ENCODE assay signal across 11 mouse cellular contexts in the genomic region with DNA sequence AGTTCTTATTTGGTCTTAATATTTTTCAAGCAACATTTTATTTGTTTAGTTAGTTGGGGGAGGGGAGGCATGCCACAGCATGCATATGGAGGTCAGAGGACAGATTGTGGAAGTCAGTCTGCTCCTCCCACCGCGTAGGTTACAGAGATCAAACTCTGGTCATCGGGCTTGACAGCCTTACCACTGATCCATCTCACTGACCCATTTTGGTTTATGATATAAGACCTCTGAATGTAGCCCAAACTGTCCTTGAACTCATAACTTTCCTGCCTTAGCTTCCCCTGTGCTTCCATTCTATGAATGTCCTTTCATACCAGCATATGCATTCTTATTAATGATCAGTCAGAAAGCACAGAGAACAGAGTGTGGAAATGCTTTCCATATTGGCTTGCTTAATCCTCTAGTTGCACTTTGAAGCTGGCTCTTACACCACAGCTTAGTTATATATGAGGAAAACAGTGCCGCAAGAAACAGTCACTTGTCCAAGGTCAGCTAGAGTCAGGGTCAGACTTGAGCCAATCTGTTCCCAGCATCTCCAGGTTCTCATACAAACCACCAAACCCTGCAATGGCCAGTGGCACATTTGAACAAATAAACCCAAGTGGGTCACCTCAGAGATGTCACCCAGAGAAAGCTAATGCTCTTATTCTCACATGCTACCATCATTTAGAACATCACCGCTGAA.
DNase-seq lines count a peak whose midpoint lies in the region; ATAC-seq lines count a peak whose summit lies in the region.
"Had no signal": no experiment of that assay in that cellular context is flagged by ENCODE, and none has a peak within 500 bp of the region (broad histone marks: within the 10 kb centered on the region; RNA-seq: fewer than 3 reads in every experiment).

No protein-coding gene starts in this region.

- no peaks in the 10 kb centered on the region for H3K36me3 ChIP-seq in hindbrain, embryonic 12.5 days
- H3K36me3 ChIP-seq in hindbrain, embryonic 10.5 days: no peaks in the 10 kb centered on the region
- no peaks in the 10 kb centered on the region for H3K36me3 ChIP-seq in forebrain, embryonic 14.5 days (ENCODE audit: control insufficient read depth, insufficient read depth, low read length)
- H3K36me3 ChIP-seq in midbrain, embryonic 14.5 days (ENCODE audit: control insufficient read depth, insufficient read depth, low read length): no peaks in the 10 kb centered on the region
- H3K36me3 ChIP-seq: limb, embryonic 13.5 days had no signal

- 86% methylated on average over 5 of the region's 5 CpGs for WGBS in hindbrain, embryonic 12.5 days
- 85% methylated on average over 5 of the region's 5 CpGs for WGBS in hindbrain, embryonic 10.5 days
- 92% methylated on average over 5 of the region's 5 CpGs for WGBS in forebrain, embryonic 14.5 days
- 88% methylated on average over 5 of the region's 5 CpGs for WGBS in midbrain, embryonic 14.5 days

- no peak for ATAC-seq in hindbrain, embryonic 12.5 days (ENCODE audit: low FRiP score)
- no peak for ATAC-seq in forebrain, embryonic 14.5 days
- no peak for ATAC-seq in midbrain, embryonic 14.5 days (ENCODE audit: low FRiP score, low TSS enrichment)

- no peak for DNase-seq in hindbrain, embryonic 10.5 days (ENCODE audit: low spot score)
- DNase-seq in adrenal gland, postnatal 36 days: peak; percentile 31 to 33
- DNase-seq in forebrain, embryonic 14.5 days (ENCODE audit: low spot score): no peak
- DNase-seq in midbrain, embryonic 14.5 days: no peak
- no peak for DNase-seq in right cerebral cortex, postnatal 10 days (ENCODE audit: low spot score in 2 of 2)
- DNase-seq in frontal cortex, postnatal 36 days (ENCODE audit: low spot score in 2 of 2): no peak
- DNase-seq in thymus, postnatal 14 days: no peak
- DNase-seq: gastrocnemius, postnatal 14 days; right cerebral cortex, postnatal 14 days had no signal

- 0 out of 2 replicates have a peak overlapping the region, but pooled peaks have one; percentile 30 for H3K27ac ChIP-seq in hindbrain, embryonic 12.5 days
- no peak overlapping the region for H3K27ac ChIP-seq in hindbrain, embryonic 10.5 days
- H3K27ac ChIP-seq in forebrain, embryonic 14.5 days (ENCODE audit: low read depth, low read length): peak overlapping the region; percentile 91
- H3K27ac ChIP-seq in midbrain, embryonic 14.5 days (replicated peaks; ENCODE audit: low read depth, low read length): peak overlapping the region; percentile 86
- H3K27ac ChIP-seq: limb, embryonic 13.5 days had no signal

- H3K4me3 ChIP-seq in hindbrain, embryonic 12.5 days: no peak overlapping the region
- H3K4me3 ChIP-seq in hindbrain, embryonic 10.5 days: no peak overlapping the region
- H3K4me3 ChIP-seq in forebrain, embryonic 14.5 days (ENCODE audit: low read depth, low read length): peak overlapping the region; percentile 31
- peak overlapping the region; percentile 39 for H3K4me3 ChIP-seq in midbrain, embryonic 14.5 days (replicated peaks; ENCODE audit: low read depth, low read length)
- H3K4me3 ChIP-seq: limb, embryonic 13.5 days had no signal

- no peaks in the 10 kb centered on the region for H3K9me3 ChIP-seq in hindbrain, embryonic 12.5 days (replicated peaks)
- no peaks in the 10 kb centered on the region for H3K9me3 ChIP-seq in hindbrain, embryonic 10.5 days
- H3K9me3 ChIP-seq in forebrain, embryonic 14.5 days (replicated peaks; ENCODE audit: control insufficient read depth, low read length): no peaks in the 10 kb centered on the region
- no peaks in the 10 kb centered on the region for H3K9me3 ChIP-seq in midbrain, embryonic 14.5 days (ENCODE audit: control insufficient read depth, low read length)
- H3K9me3 ChIP-seq: limb, embryonic 13.5 days had no signal

- peak overlapping the region; percentile 51 for H3K4me2 ChIP-seq in hindbrain, embryonic 12.5 days (replicated peaks)
- peak overlapping the region; percentile 57 for H3K4me2 ChIP-seq in forebrain, embryonic 14.5 days (ENCODE audit: low read length)
- peak overlapping the region; percentile 60 for H3K4me2 ChIP-seq in midbrain, embryonic 14.5 days (ENCODE audit: low read length)
- H3K4me2 ChIP-seq: limb, embryonic 13.5 days had no signal

- peaks cover 31% of the 10 kb centered on the region for H3K4me1 ChIP-seq in hindbrain, embryonic 12.5 days
- peaks cover 34% of the 10 kb centered on the region for H3K4me1 ChIP-seq in hindbrain, embryonic 10.5 days (replicated peaks)
- H3K4me1 ChIP-seq in forebrain, embryonic 14.5 days (ENCODE audit: control insufficient read depth, insufficient read depth, low read length): peaks cover 17% of the 10 kb centered on the region
- peaks cover 32% of the 10 kb centered on the region for H3K4me1 ChIP-seq in midbrain, embryonic 14.5 days (ENCODE audit: control insufficient read depth, insufficient read depth, low read length)

- no peaks in the 10 kb centered on the region for H3K27me3 ChIP-seq in hindbrain, embryonic 12.5 days
- H3K27me3 ChIP-seq in hindbrain, embryonic 10.5 days (ENCODE audit: insufficient read depth, poor library complexity, severe bottlenecking): no peaks in the 10 kb centered on the region
- no peaks in the 10 kb centered on the region for H3K27me3 ChIP-seq in forebrain, embryonic 14.5 days (replicated peaks; ENCODE audit: control insufficient read depth, insufficient read depth, low read length)
- H3K27me3 ChIP-seq in midbrain, embryonic 14.5 days (ENCODE audit: control insufficient read depth, insufficient read depth, low read length): no peaks in the 10 kb centered on the region
- H3K27me3 ChIP-seq: limb, embryonic 13.5 days had no signal

- no peak overlapping the region for H3K9ac ChIP-seq in hindbrain, embryonic 12.5 days
- peak overlapping the region; percentile 47 for H3K9ac ChIP-seq in forebrain, embryonic 14.5 days (ENCODE audit: low read length)
- peak overlapping the region; percentile 57; the same call in 1 of the 2 replicates for H3K9ac ChIP-seq in midbrain, embryonic 14.5 days (replicated peaks; ENCODE audit: low read length)
- H3K9ac ChIP-seq: limb, embryonic 13.5 days had no signal

Comparison
In these comparisons a context has a peak if more than half of its experiments do, and no peak if none do; other contexts are left out.
1. H3K4me3 ChIP-seq: peak in forebrain, embryonic 14.5 days (single experiment) and midbrain, embryonic 14.5 days (single experiment); none in hindbrain, embryonic 12.5 days (single experiment) and hindbrain, embryonic 10.5 days (single experiment).
2. DNase-seq: peak in adrenal gland, postnatal 36 days (2 of 2); none in hindbrain, embryonic 10.5 days (single experiment), forebrain, embryonic 14.5 days (single experiment), midbrain, embryonic 14.5 days (single experiment), right cerebral cortex, postnatal 10 days (0 of 2), frontal cortex, postnatal 36 days (0 of 2) and thymus, postnatal 14 days (single experiment).
3. Peak in every context shown above with its lines, with median percentiles within 50 percentile points of each other: H3K4me2 ChIP-seq.